22 mouse cellular contexts compared by ENCODE assay signal in genomic region chr14:32858941-32859510, GRCm38 (mm10). TPM values are rescaled to one million over a fixed set of nuclear protein-coding genes. Genes with fewer than 3 reads are reported as not detected.
DNase-seq lines count a peak whose midpoint lies in the region; ATAC-seq and TF ChIP-seq lines count a peak whose summit lies in the region.
"Had no signal": no experiment of that assay in that cellular context is flagged by ENCODE, and none has a peak within 500 bp of the region (broad histone marks: within the 10 kb centered on the region; RNA-seq: fewer than 3 reads in every experiment).

No protein-coding gene starts in this region.

- peaks cover 23% of the 10 kb centered on the region for H3K27me3 ChIP-seq in embryonic facial prominence, embryonic 13.5 days
- peaks cover 39% of the 10 kb centered on the region for H3K27me3 ChIP-seq in embryonic facial prominence, embryonic 10.5 days (replicated peaks; ENCODE audit: low read depth, poor library complexity, severe bottlenecking)
- H3K27me3 ChIP-seq in heart, embryonic 15.5 days: no peaks in the 10 kb centered on the region
- H3K27me3 ChIP-seq in kidney, postnatal 0 days (ENCODE audit: insufficient read depth, low read length): 0 out of 2 replicates have a peak, but pooled peaks cover 7% of the 10 kb centered on the region
- H3K27me3 ChIP-seq: forebrain, embryonic 15.5 days had no signal

- H3K4me3 ChIP-seq in embryonic facial prominence, embryonic 13.5 days: no peak overlapping the region
- H3K4me3 ChIP-seq in embryonic facial prominence, embryonic 10.5 days: no peak overlapping the region
- H3K4me3 ChIP-seq in heart, embryonic 15.5 days: no peak overlapping the region
- no peak overlapping the region for H3K4me3 ChIP-seq in kidney, postnatal 0 days (replicated peaks; ENCODE audit: low read depth, low read length)
- H3K4me3 ChIP-seq: forebrain, embryonic 15.5 days; layer of hippocampus, adult 2 months; limb, embryonic 15.5 days; myocyte had no signal

- no peak overlapping the region for H3K4me2 ChIP-seq in embryonic facial prominence, embryonic 13.5 days
- no peak overlapping the region for H3K4me2 ChIP-seq in heart, embryonic 15.5 days
- H3K4me2 ChIP-seq in kidney, postnatal 0 days (ENCODE audit: low read length): no peak overlapping the region
- H3K4me2 ChIP-seq: forebrain, embryonic 15.5 days; limb, embryonic 15.5 days had no signal

- 0 out of 2 replicates have a peak overlapping the region, but pooled peaks have one; percentile 16 for H3K9ac ChIP-seq in embryonic facial prominence, embryonic 13.5 days
- H3K9ac ChIP-seq in heart, embryonic 15.5 days: no peak overlapping the region
- no peak overlapping the region for H3K9ac ChIP-seq in kidney, postnatal 0 days (ENCODE audit: low read depth, low read length)
- H3K9ac ChIP-seq: forebrain, embryonic 15.5 days; limb, embryonic 15.5 days had no signal

- H3K36me3 ChIP-seq in embryonic facial prominence, embryonic 13.5 days: peaks cover 5% of the 10 kb centered on the region; the same call in 1 of the 2 replicates
- H3K36me3 ChIP-seq in embryonic facial prominence, embryonic 10.5 days (replicated peaks): no peaks in the 10 kb centered on the region
- H3K36me3 ChIP-seq in heart, embryonic 15.5 days: 0 out of 2 replicates have a peak, but pooled peaks cover 7% of the 10 kb centered on the region
- no peaks in the 10 kb centered on the region for H3K36me3 ChIP-seq in kidney, postnatal 0 days (ENCODE audit: insufficient read depth, low read length)
- H3K36me3 ChIP-seq: forebrain, embryonic 15.5 days had no signal

- DNase-seq in embryonic facial prominence, embryonic 10.5 days (ENCODE audit: low spot score): no peak
- DNase-seq in heart, adult 8-10 months (ENCODE audit: low spot score): no peak
- DNase-seq in kidney, postnatal 0 days (ENCODE audit: low spot score): no peak
- no peak for DNase-seq in kidney, postnatal 36 days
- DNase-seq in testis, postnatal 10 days (ENCODE audit: low spot score): peak; percentile 24
- DNase-seq in testis, postnatal 14 days (ENCODE audit: low spot score): no peak
- DNase-seq: adrenal gland, adult 8-10 months; cerebellum, adult 11 months; gastrocnemius, postnatal 36 days; kidney, adult 9 months had no signal

- H3K4me1 ChIP-seq in embryonic facial prominence, embryonic 13.5 days: peaks cover 35% of the 10 kb centered on the region
- peaks cover 26% of the 10 kb centered on the region for H3K4me1 ChIP-seq in embryonic facial prominence, embryonic 10.5 days
- peaks cover 60% of the 10 kb centered on the region for H3K4me1 ChIP-seq in heart, embryonic 15.5 days (replicated peaks)
- H3K4me1 ChIP-seq in kidney, postnatal 0 days (replicated peaks; ENCODE audit: insufficient read depth, low read length): no peaks in the 10 kb centered on the region; the same call in 1 of the 2 replicates

- no peak overlapping the region for H3K27ac ChIP-seq in embryonic facial prominence, embryonic 13.5 days
- H3K27ac ChIP-seq in embryonic facial prominence, embryonic 10.5 days (replicated peaks): no peak overlapping the region
- H3K27ac ChIP-seq in heart, embryonic 15.5 days: peak overlapping the region; percentile 17
- H3K27ac ChIP-seq in kidney, postnatal 0 days: peak overlapping the region; percentile 20; the same call in 1 of the 2 replicates
- H3K27ac ChIP-seq: forebrain, embryonic 15.5 days; layer of hippocampus, adult 2 months; limb, embryonic 15.5 days had no signal

- TF ChIP-seq CTCF in kidney, postnatal 0 days (IDR thresholded peaks at IDR 0.05; ENCODE audit: low read depth): no peak

- ATAC-seq in embryonic facial prominence, embryonic 13.5 days (ENCODE audit: insufficient number of reproducible peaks, insufficient read depth, low FRiP score, low TSS enrichment, low read depth): no peak
- ATAC-seq in heart, embryonic 15.5 days (replicated peaks; ENCODE audit: insufficient number of reproducible peaks, insufficient read depth, low FRiP score, low read depth): no peak
- ATAC-seq in kidney, postnatal 0 days (replicated peaks; ENCODE audit: low FRiP score, low read depth): no peak
- ATAC-seq: forebrain, embryonic 15.5 days had no signal

- 76% methylated on average over 6 of the region's 6 CpGs for WGBS in embryonic facial prominence, embryonic 13.5 days
- WGBS in embryonic facial prominence, embryonic 10.5 days: 77% methylated on average over 6 of the region's 6 CpGs
- 62% methylated on average over 6 of the region's 6 CpGs for WGBS in heart, embryonic 15.5 days
- WGBS in kidney, postnatal 0 days: 70% methylated on average over 6 of the region's 6 CpGs

- no peaks in the 10 kb centered on the region for H3K9me3 ChIP-seq in embryonic facial prominence, embryonic 13.5 days
- H3K9me3 ChIP-seq in embryonic facial prominence, embryonic 10.5 days: no peaks in the 10 kb centered on the region
- H3K9me3 ChIP-seq in heart, embryonic 15.5 days (replicated peaks): no peaks in the 10 kb centered on the region
- H3K9me3 ChIP-seq in kidney, postnatal 0 days (replicated peaks; ENCODE audit: low read length): no peaks in the 10 kb centered on the region
- H3K9me3 ChIP-seq: forebrain, embryonic 15.5 days; limb, embryonic 15.5 days had no signal

RNA-seq across cellular contexts. Expression of gene Vstm4, which starts 2.5 kb away (rescaled TPM):
- polyA plus RNA-seq in embryonic facial prominence, embryonic 13.5 days (2015; fragmentation: Nextera tagmentation; extraction: Ambion mirVana): 20.9 and 21.7 TPM in 2 replicates
- 1.9 and 2.2 TPM in 2 replicates for polyA plus RNA-seq in embryonic facial prominence, embryonic 10.5 days (2016; fragmentation: Nextera tagmentation; extraction: Ambion mirVana)
- 20.3 and 25.4 TPM in 2 replicates for polyA plus RNA-seq in heart, embryonic 15.5 days (2015; fragmentation: Nextera tagmentation; extraction: Ambion mirVana)
- 1 to 10 TPM; 5.6 to 8.9 (median 7.5) TPM for total RNA-seq in heart, adult 8-10 months (2022)
- 45.2 and 47.4 TPM in 2 replicates for polyA plus RNA-seq in kidney, postnatal 0 days (2015; fragmentation: Nextera tagmentation; extraction: Ambion mirVana)
- total RNA-seq: megakaryocyte, adult 5-6 weeks had no signal
- polyA plus RNA-seq: myocyte had no signal

RNA-seq across cellular contexts. Expression of gene Fam170b, which starts 25.3 kb away (rescaled TPM):
- 0.15 TPM in 1 of 2 replicates, not detected in the other for polyA plus RNA-seq in embryonic facial prominence, embryonic 13.5 days (2015; fragmentation: Nextera tagmentation; extraction: Ambion mirVana)
- not detected in 2 replicates for polyA plus RNA-seq in embryonic facial prominence, embryonic 10.5 days (2016; fragmentation: Nextera tagmentation; extraction: Ambion mirVana)
- polyA plus RNA-seq in heart, embryonic 15.5 days (2015; fragmentation: Nextera tagmentation; extraction: Ambion mirVana): 0.11 and 0.13 TPM in 2 replicates
- not detected for total RNA-seq in heart, adult 8-10 months (2022)
- polyA plus RNA-seq in kidney, postnatal 0 days (2015; fragmentation: Nextera tagmentation; extraction: Ambion mirVana): 0.04 and 0.09 TPM in 2 replicates
- total RNA-seq: gastrocnemius, postnatal 36 days; layer of hippocampus, adult 2 months; left cerebral cortex, postnatal 25 days; megakaryocyte, adult 5-6 weeks had no signal
- polyA plus RNA-seq: embryonic facial prominence, embryonic 14.5 days; forebrain, embryonic 15.5 days; hindbrain, embryonic 11.5 days; limb, embryonic 15.5 days; midbrain, embryonic 14.5 days; myocyte; neural tube, embryonic 14.5 days had no signal

Comparison
In these comparisons a context has a peak if more than half of its experiments do, and no peak if none do; other contexts are left out.
1. H3K27ac ChIP-seq: peak in heart, embryonic 15.5 days (single experiment) and kidney, postnatal 0 days (single experiment); none in embryonic facial prominence, embryonic 13.5 days (single experiment) and embryonic facial prominence, embryonic 10.5 days (single experiment).